Mouse (Mus musculus) cerebellum, adult 18-20 months (tissue): ENCODE measurements around the gene Psors1c2.
"Not testable (repeated sequence)": the region's sequence is repeated elsewhere in the genome, so short reads cannot be mapped to it uniquely, and the experiment has no call there.

Experiments used
- DNase-seq, 2 experiments: peaks; one replicate each; pipeline ENCODE4 v3.0.0; 2021

Gene Psors1c2

GRCm38 (mm10) chr17:35532901-35533300, at the start of gene Psors1c2:
Gene Psors1c2 (plus strand): TSS chr17:35533201.
- DNase-seq, result no peak

- peak; percentile 39 to 69 for DNase-seq
Observed at GRCm38 (mm10) chr17:35484066-35484465, 48.9 kb upstream of the Psors1c2 start.

- no peak for DNase-seq
Observed at GRCm38 (mm10) chr17:35485702-35486101, 47.3 kb upstream of the Psors1c2 start.

- DNase-seq, result no peak
Observed at GRCm38 (mm10) chr17:35486726-35487125, 46.3 kb upstream of the Psors1c2 start.

DNA sequence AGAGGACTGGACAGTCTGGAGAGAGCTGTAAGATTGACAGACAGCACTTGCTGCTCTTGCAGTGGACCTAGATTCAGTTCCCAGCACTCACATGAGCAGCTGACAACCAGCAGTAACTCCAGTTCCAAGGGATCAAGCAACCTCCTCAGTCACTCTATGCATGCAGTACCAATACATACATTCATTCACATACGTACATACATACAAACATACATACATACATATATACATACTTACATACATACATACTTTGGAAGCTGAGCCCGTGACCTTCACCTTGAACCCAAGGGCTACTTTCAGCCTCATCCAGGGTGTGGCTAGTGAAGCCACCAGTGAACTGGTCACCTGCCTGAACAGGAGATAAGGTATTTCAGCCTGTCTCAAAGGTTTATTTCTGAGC, 45.0 kb upstream of the Psors1c2 start:
- no peak for DNase-seq

DNA sequence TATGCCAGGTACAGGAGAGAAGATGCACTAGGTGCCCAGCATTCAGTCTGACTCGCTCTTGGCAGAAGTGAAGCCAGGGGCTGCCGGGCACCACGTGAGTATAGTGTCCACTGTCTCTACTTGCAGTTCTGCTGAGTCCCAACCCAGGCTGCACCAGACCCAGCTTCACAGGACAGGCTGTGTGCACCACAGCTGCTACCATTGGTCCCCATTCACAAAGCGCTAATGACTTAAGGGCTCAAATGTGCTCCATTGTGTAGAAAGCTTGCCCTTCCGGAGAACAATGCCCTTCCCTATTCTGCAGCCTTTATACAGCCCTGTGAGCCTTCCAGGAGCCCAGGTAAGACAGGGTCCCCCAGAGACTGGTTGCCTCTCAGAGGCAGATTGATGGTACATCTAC, 42.7 kb upstream of the Psors1c2 start:
- no peak for DNase-seq

- no peak for DNase-seq
Observed at GRCm38 (mm10) chr17:35497124-35497523, 35.9 kb upstream of the Psors1c2 start.

- no peak for DNase-seq
Observed at GRCm38 (mm10) chr17:35502226-35502625, 30.8 kb upstream of the Psors1c2 start.

DNA sequence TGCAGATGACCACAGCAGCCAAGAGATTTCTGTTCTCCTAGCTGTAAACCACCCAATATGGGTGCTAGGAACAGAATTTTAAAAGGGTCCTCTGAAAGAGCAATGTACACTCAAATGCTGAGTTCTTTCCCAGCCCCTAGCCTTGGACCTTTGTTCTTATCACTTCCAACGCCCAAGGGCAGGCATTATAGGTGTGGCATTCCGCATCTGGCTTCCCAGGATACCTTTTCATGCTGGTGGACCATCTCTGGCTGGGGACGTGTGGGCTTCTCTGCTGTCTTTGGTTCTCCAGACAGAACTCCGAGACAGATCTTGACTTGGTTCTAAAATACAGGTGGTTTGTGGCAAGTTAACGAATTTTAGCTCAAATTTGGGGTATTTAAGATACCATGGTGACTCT, 30.2 kb upstream of the Psors1c2 start:
- no peak for DNase-seq

GRCm38 (mm10) chr17:35503849-35504248, 29.2 kb upstream of the Psors1c2 start:
- DNase-seq, result no peak

DNA sequence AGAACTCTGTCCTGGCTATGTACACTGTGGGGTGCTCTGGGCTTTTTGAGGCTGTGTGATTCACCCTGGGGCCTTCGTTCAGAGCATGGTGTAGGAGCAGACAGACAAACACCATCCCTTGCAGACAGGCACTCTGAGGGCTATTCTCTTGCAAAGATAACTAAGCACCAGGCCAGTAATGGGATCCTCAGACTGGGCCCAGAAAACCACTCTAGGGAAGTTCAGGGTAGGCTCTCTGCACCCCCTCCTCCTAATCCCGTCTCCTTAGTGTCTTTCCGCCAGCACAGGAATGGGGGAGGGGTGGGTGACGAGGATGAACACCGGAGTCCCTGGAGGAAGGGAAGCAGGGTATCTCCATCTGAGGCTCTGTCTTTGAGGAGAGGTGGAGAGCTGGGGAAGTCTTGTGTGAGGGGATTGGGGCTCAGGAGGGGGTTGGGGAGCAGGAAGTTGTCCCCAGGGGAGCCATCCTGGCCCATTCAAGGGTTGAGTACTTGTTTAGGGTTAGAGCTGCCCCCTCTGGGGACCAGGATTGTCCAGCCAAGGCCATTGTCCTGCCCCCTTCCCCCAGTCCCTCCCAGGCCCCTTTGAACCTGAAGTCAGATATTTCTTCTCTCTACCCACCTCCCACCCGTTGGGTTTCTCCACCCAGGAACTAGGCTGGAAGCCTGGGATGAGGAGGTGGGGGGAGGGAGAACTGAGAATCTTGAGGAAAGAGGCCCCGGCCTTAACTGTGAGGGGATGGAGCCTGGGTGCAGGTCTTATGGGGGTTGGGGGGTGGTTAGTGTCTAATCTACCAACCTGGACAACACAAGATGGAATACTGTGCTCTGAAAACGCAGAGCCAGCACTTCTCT, 28.1 kb upstream of the Psors1c2 start:
- DNase-seq, result no peak

- DNase-seq, result no peak
Observed at GRCm38 (mm10) chr17:35505776-35506175, 27.2 kb upstream of the Psors1c2 start, which contains the start of gene Pou5f1. Gene Pou5f1 (plus strand): TSS chr17:35506018.

GRCm38 (mm10) chr17:35506881-35507280, 26.1 kb upstream of the Psors1c2 start:
- DNase-seq, result no peak

DNA sequence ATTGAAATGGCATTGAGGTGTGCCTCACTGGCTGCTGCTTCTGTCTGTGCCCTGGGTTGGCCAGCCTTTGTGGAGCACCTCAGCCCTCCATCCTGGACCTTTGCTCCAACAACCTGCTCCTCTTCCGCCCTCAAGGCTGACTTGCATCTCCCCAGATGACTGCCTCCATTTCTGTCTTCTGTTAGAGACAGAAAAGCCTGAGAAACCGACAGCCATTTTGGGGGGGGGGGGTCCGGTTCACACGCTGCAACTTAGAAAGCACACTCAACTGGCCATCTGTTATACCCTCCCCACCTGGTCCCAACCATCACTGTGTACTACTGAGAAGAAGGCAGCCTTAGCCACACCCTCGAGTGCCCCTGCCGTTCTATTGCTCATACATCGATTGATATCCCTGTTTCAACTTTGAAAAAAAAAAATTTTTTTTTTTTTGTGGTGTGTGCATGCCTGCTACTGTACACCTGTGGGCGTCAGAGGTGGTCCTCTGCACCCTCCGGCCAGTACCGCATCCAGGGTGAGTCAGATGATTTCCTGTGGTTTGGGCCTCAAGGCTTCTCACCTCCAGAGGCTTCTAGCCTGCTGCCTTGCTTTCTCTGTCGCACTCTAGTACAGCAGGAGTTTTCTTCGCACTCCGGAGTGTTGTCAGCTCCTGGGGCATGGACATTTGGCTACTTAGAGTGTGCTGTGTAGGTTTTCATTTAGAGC, 25.3 kb upstream of the Psors1c2 start:
- DNase-seq, result no peak

GRCm38 (mm10) chr17:35508279-35508678, 24.7 kb upstream of the Psors1c2 start:
- DNase-seq, result not testable (repeated sequence)

GRCm38 (mm10) chr17:35509284-35509683, 23.7 kb upstream of the Psors1c2 start:
- no peak for DNase-seq

DNA sequence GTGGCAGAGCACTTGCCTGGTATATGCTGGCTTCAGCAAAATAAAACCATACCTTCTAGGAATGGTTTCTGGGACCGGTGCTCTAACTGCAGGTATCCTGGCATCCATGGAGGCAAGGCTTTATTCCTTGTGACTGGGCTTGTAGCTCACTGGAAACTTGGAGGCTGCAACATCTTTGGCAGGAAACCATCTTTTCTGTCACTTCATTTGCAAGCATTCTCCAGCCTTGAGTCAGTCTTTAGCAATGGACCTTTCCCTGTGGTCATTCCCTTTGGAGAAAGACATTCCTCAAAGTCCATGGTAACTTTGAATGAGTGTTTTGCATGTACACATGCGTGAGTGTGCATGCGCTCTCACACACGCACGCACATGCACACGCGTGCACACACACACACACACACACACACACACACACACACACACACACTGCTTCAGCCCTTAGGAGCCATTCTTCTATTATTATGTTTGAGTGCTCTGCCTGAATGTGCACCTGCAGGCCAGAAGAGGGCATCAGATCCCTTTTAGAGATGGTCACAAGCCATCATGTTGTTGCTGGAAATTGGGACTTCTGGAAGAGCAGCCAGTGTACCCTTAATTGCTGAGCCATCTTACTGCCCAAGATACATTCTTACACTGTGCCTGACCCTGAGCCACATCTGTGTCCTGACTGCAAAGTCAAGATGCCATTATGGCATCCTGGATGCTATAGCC, 19.9 kb upstream of the Psors1c2 start:
- DNase-seq, result peak in 1 of 2 experiments; percentile 18

GRCm38 (mm10) chr17:35513886-35514285, 19.1 kb upstream of the Psors1c2 start:
- peak; percentile 58 to 65 for DNase-seq

GRCm38 (mm10) chr17:35514756-35515155, 18.2 kb upstream of the Psors1c2 start:
- DNase-seq, result no peak

- peak in 1 of 2 experiments; percentile 35 for DNase-seq
Observed at GRCm38 (mm10) chr17:35515911-35516640, 16.9 kb upstream of the Psors1c2 start.

DNA sequence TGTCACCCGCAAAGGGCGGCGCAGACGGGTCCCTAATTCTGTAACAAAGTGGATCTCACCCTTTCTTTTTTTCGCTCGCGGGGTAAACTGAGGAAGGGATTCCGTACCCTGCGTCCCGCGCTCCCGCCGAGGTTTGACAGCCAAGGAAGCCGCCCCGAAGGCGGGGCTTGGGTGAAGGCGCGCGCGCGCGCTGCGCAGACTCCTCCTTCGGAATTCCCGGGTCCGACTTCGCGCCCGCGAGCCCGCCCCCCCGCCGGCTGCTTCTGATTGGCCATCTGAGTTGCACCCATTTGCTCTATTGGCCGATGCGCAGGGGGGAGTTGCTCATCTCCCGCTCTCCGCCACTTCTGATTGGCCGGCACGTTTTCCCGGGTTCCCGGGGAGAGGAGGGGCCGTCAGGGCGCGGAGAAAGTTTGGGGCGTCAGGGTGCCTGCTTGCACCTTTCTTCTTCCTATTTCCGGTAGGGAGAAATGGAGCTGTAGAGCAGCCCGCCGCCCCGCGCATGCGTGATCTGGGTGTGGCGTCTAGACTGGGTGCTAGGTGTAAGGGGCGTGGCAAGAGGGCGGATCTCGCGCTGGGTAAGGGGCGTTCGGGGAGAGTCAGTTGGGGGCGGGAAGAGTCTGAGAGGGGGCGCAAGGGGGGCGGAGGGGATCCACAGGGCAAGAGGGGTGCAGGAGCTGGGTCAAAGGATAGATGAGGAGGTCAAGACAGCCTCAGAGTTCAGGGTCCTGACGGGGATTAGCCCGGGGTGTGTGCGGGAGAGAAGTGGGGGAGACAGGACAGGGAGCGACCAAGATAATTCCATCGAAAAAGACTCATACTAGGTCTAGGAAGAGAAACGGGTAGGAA, 16.1 kb upstream of the Psors1c2 start, which contains the start of the genes Tcf19 and Cchcr1:
Gene Tcf19 (minus strand): TSS at position 173 of the 849 bp plus-strand sequence.
Gene Cchcr1 (plus strand): TSS at position 449 of the 849 bp plus-strand sequence.
- DNase-seq, result peak; percentile 94 to 96
